Mouse (Mus musculus): ENCODE measurements at regions not wholly inside any gene's neighbourhood (a gene's known extent, or its start where the extent isn't known, plus 50 kb on each side); places are given as distances from the start of the nearest gene placed in this dataset.

DNA sequence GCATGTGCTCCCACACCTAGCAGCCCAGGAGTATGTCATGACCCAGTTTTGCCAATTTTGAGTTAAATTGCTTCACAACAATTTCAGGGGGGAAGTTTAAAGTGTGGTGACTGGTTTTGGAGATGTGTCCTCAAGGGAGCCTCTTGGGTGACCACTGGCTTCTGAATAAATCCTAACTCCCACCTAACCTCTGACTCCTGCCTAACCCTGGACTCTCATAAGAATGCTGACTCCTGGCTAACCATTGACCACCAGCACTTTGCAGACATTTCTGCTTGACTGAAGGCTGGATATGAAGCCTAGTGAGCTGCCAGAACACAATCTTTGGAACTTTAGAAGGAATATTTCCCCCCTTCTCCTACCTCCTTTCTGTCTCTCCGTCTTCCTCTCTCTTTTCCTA, 133.3 kb upstream of the Tmpo start:
- no peak for TF ChIP-seq GATA1 (IDR thresholded peaks at IDR 0.05; ENCODE audit: borderline replicate concordance, low read length)
- no peak for TF ChIP-seq FLI1 (IDR thresholded peaks at IDR 0.05; ENCODE audit: low read length)

All from megakaryocyte, embryonic 14.5 days (primary cell).